Mouse (Mus musculus) intestine, embryonic 15.5 days (tissue): ENCODE data around the gene Kif16b. TPM values are rescaled to one million over a fixed set of nuclear protein-coding genes. Genes with fewer than 3 reads are reported as not detected.

ENCODE experiments used
- ATAC-seq: fragments of 200-750 bp; cut with Nextera tagmentation; 2 replicates; pipeline ENCODE4 v1.8.0; 2017; ENCODE audit warnings: moderate TSS enrichment, moderate library complexity
- H3K27ac ChIP-seq: fragments of 300-500 bp; sonication (generic); 2 replicates; pipeline ENCODE4 v1.5.1; 2015; ENCODE audit warnings: mild to moderate bottlenecking, inconsistent platforms
- H3K27me3 ChIP-seq: fragments of 300-500 bp; sonication (generic); replicated peaks from 2 replicates; pipeline ENCODE4 v1.6.1; 2015; ENCODE audit warnings: inconsistent platforms
- H3K36me3 ChIP-seq: fragments of 300-500 bp; sonication (generic); 2 replicates; pipeline ENCODE4 v1.6.1; 2015; ENCODE audit warnings: inconsistent platforms
- H3K4me1 ChIP-seq: fragments of 300-500 bp; sonication (generic); replicated peaks from 2 replicates; pipeline ENCODE4 v1.6.1; 2015; ENCODE audit warnings: inconsistent platforms
- H3K4me2 ChIP-seq: fragments of 300-500 bp; sonication (generic); replicated peaks from 2 replicates; pipeline ENCODE4 v1.6.1; 2015; ENCODE audit warnings: mild to moderate bottlenecking, inconsistent platforms
- H3K4me3 ChIP-seq: fragments of 300-500 bp; sonication (generic); replicated peaks from 2 replicates; pipeline ENCODE4 v1.5.1; 2015; ENCODE audit warnings: inconsistent platforms
- H3K9ac ChIP-seq: fragments of 300-500 bp; sonication (generic); 2 replicates; pipeline ENCODE4 v1.6.1; 2015; ENCODE audit warnings: inconsistent platforms
- H3K9me3 ChIP-seq: fragments of 300-500 bp; sonication (generic); 2 replicates; pipeline ENCODE4 v1.6.1; 2016; ENCODE audit warnings: inconsistent platforms
- WGBS: fragments of 180-500 bp; shearing (Covaris S2); methylation state at CpG from one replicate; pipeline ENCODE4 v1.1.7; 2015; 5-methylcytosine and 5-hydroxymethylcytosine counted together
- polyA plus RNA-seq: library from polyadenylated mRNA; unstranded; fragments of >200 nt; fragmentation: Nextera tagmentation; extraction: Ambion mirVana; gene quantifications from 2 replicates; pipeline ENCODE4 v1.2.1, GENCODE M21; 2015

The Kif16b gene
- polyA plus RNA-seq, 1 experiment from 2014 or later, result 11.3 TPM

GRCm38 (mm10) chr2:142760843-142761242, 140.5 kb downstream of the Kif16b start:
- WGBS, result 65% methylated on average over 4 of the region's 4 CpGs
- Histone ChIP-seq H3K4me3 (no peak overlapping the region), H3K9me3 (no peaks in the 10 kb centered on the region), H3K4me2 (no peak overlapping the region), H3K9ac (no peak overlapping the region), H3K4me1 (no peaks in the 10 kb centered on the region), H3K27ac (no peak overlapping the region), H3K36me3 (no peaks in the 10 kb centered on the region), H3K27me3 (no peaks in the 10 kb centered on the region)
- ATAC-seq, result no peak

GRCm38 (mm10) chr2:142759192-142759591, 142.1 kb downstream of the Kif16b start:
- 93% methylated on average over 4 of the region's 4 CpGs for WGBS
- ATAC-seq, result no peak
- H3K9me3 ChIP-seq, result no peaks in the 10 kb centered on the region
- no peaks in the 10 kb centered on the region for H3K36me3 ChIP-seq
- no peaks in the 10 kb centered on the region for H3K27me3 ChIP-seq
- no peak overlapping the region for H3K4me2 ChIP-seq
- no peak overlapping the region for H3K27ac ChIP-seq
- H3K4me3 ChIP-seq, result no peak overlapping the region
- H3K4me1 ChIP-seq, result no peaks in the 10 kb centered on the region
- no peak overlapping the region for H3K9ac ChIP-seq

GRCm38 (mm10) chr2:142758091-142758765, 143.1 kb downstream of the Kif16b start:
- Histone ChIP-seq H3K4me2 (no peak overlapping the region), H3K9me3 (no peaks in the 10 kb centered on the region), H3K4me1 (no peaks in the 10 kb centered on the region), H3K9ac (no peak overlapping the region), H3K4me3 (no peak overlapping the region), H3K27me3 (no peaks in the 10 kb centered on the region), H3K36me3 (no peaks in the 10 kb centered on the region), H3K27ac (no peak overlapping the region)
- WGBS, result 80% methylated on average over 3 of the region's 3 CpGs
- no peak for ATAC-seq

GRCm38 (mm10) chr2:142739338-142739737, 162.0 kb downstream of the Kif16b start:
- Histone ChIP-seq H3K27ac (no peak overlapping the region), H3K4me1 (no peaks in the 10 kb centered on the region), H3K4me2 (no peak overlapping the region), H3K27me3 (no peaks in the 10 kb centered on the region), H3K4me3 (no peak overlapping the region), H3K9me3 (no peaks in the 10 kb centered on the region), H3K9ac (no peak overlapping the region), H3K36me3 (no peaks in the 10 kb centered on the region)
- peak; percentile 45; the same call in 1 of the 2 replicates for ATAC-seq
- WGBS, result 60% methylated on average over 2 of the region's 2 CpGs

- Histone ChIP-seq H3K4me2 (no peak overlapping the region), H3K27ac (no peak overlapping the region), H3K4me1 (no peaks in the 10 kb centered on the region), H3K9ac (no peak overlapping the region), H3K4me3 (no peak overlapping the region), H3K9me3 (no peaks in the 10 kb centered on the region), H3K27me3 (no peaks in the 10 kb centered on the region), H3K36me3 (no peaks in the 10 kb centered on the region)
- no peak for ATAC-seq
- 83% methylated on average over 2 of the region's 2 CpGs for WGBS
These were observed 162.8 kb downstream of the Kif16b start for GRCm38 (mm10) chr2:142738488-142738887.

GRCm38 (mm10) chr2:142735691-142736090, 165.6 kb downstream of the Kif16b start:
- Histone ChIP-seq H3K9ac (no peak overlapping the region), H3K27me3 (no peaks in the 10 kb centered on the region), H3K27ac (no peak overlapping the region), H3K36me3 (no peaks in the 10 kb centered on the region), H3K9me3 (no peaks in the 10 kb centered on the region), H3K4me2 (no peak overlapping the region), H3K4me3 (no peak overlapping the region), H3K4me1 (no peaks in the 10 kb centered on the region)
- ATAC-seq, result no peak
- WGBS, result 97% methylated on average over 3 of the region's 3 CpGs

- Histone ChIP-seq H3K4me3 (no peak overlapping the region), H3K36me3 (no peaks in the 10 kb centered on the region), H3K4me1 (no peaks in the 10 kb centered on the region), H3K27ac (no peak overlapping the region), H3K4me2 (no peak overlapping the region), H3K27me3 (no peaks in the 10 kb centered on the region), H3K9ac (no peak overlapping the region), H3K9me3 (no peaks in the 10 kb centered on the region)
- 95% methylated on average over 2 of the region's 2 CpGs for WGBS
- ATAC-seq, result no peak
These were observed 167.3 kb downstream of the Kif16b start for GRCm38 (mm10) chr2:142734046-142734445.

- no peaks in the 10 kb centered on the region for H3K4me1 ChIP-seq
- H3K4me2 ChIP-seq, result no peak overlapping the region
- ATAC-seq, result no peak
- no peak overlapping the region for H3K9ac ChIP-seq
- no peaks in the 10 kb centered on the region for H3K27me3 ChIP-seq
- no peaks in the 10 kb centered on the region for H3K9me3 ChIP-seq
- no peaks in the 10 kb centered on the region for H3K36me3 ChIP-seq
- no peak overlapping the region for H3K27ac ChIP-seq
- WGBS, result 74% methylated on average over 4 of the region's 4 CpGs
- no peak overlapping the region for H3K4me3 ChIP-seq
These were observed 169.0 kb downstream of the Kif16b start for GRCm38 (mm10) chr2:142732370-142732769.

- Histone ChIP-seq H3K27me3 (no peaks in the 10 kb centered on the region), H3K27ac (no peak overlapping the region), H3K4me3 (no peak overlapping the region), H3K9me3 (no peaks in the 10 kb centered on the region), H3K36me3 (no peaks in the 10 kb centered on the region), H3K4me1 (no peaks in the 10 kb centered on the region), H3K9ac (no peak overlapping the region), H3K4me2 (no peak overlapping the region)
- ATAC-seq, result no peak
- 57% methylated on average over 1 of the region's 1 CpGs for WGBS
These were observed 169.6 kb downstream of the Kif16b start for GRCm38 (mm10) chr2:142731778-142732092.

GRCm38 (mm10) chr2:142731016-142731777, 170.1 kb downstream of the Kif16b start:
- WGBS, result 79% methylated on average over 10 of the region's 10 CpGs
- Histone ChIP-seq H3K9ac (no peak overlapping the region), H3K4me1 (no peaks in the 10 kb centered on the region), H3K4me2 (no peak overlapping the region), H3K9me3 (no peaks in the 10 kb centered on the region), H3K36me3 (no peaks in the 10 kb centered on the region), H3K27me3 (no peaks in the 10 kb centered on the region), H3K27ac (no peak overlapping the region), H3K4me3 (no peak overlapping the region)
- ATAC-seq, result no peak

- no peak overlapping the region for H3K4me3 ChIP-seq
- ATAC-seq, result peak; percentile 90
- H3K9ac ChIP-seq, result no peak overlapping the region
- H3K4me1 ChIP-seq, result no peaks in the 10 kb centered on the region
- no peak overlapping the region for H3K4me2 ChIP-seq
- no peaks in the 10 kb centered on the region for H3K27me3 ChIP-seq
- 76% methylated on average over 7 of the region's 7 CpGs for WGBS
- H3K36me3 ChIP-seq, result no peaks in the 10 kb centered on the region
- no peak overlapping the region for H3K27ac ChIP-seq
- no peaks in the 10 kb centered on the region for H3K9me3 ChIP-seq
These were observed 176.9 kb downstream of the Kif16b start for GRCm38 (mm10) chr2:142724215-142725001.

GRCm38 (mm10) chr2:142720174-142720573, 181.2 kb downstream of the Kif16b start:
- no peaks in the 10 kb centered on the region for H3K4me1 ChIP-seq
- no peak overlapping the region for H3K27ac ChIP-seq
- no peak overlapping the region for H3K4me3 ChIP-seq
- H3K9me3 ChIP-seq, result no peaks in the 10 kb centered on the region
- H3K27me3 ChIP-seq, result no peaks in the 10 kb centered on the region
- WGBS, result 90% methylated on average over 2 of the region's 2 CpGs
- ATAC-seq, result no peak
- no peak overlapping the region for H3K9ac ChIP-seq
- no peaks in the 10 kb centered on the region for H3K36me3 ChIP-seq
- H3K4me2 ChIP-seq, result no peak overlapping the region
